Mouse (Mus musculus): ENCODE data around the gene Ap5s1.
A peak's percentile ranks its signal among the peaks of the same experiment; 100 is the strongest.

Ap5s1 gene

GRCm38 (mm10) chr2:131258693-131259092 is 51.8 kb downstream of the Ap5s1 start:
- H3K9me3 ChIP-seq (ENCODE audit: low read length) = no peaks in the 10 kb centered on the region
- no peaks in the 10 kb centered on the region for H3K36me3 ChIP-seq (ENCODE audit: insufficient read depth, low read length)
- H3K4me3 ChIP-seq (replicated peaks; ENCODE audit: low read length) = no peak overlapping the region
- TF ChIP-seq POU5F1 (IDR thresholded peaks at IDR 0.05; ENCODE audit: borderline replicate concordance, low read length) (no peak), NANOG (IDR thresholded peaks at IDR 0.05; ENCODE audit: borderline replicate concordance, low read length) (no peak), CTCF (conservative IDR thresholded peaks at IDR 0.05; ENCODE audit: low read length) (no peak)
- peaks cover 46% of the 10 kb centered on the region for H3K4me1 ChIP-seq (replicated peaks; ENCODE audit: low read depth, low read length)
- no peaks in the 10 kb centered on the region for H3K27me3 ChIP-seq (ENCODE audit: insufficient read depth, low read length)

GRCm38 (mm10) chr2:131260544-131261307 is 53.8 kb downstream of the Ap5s1 start:
- TF ChIP-seq NANOG (IDR thresholded peaks at IDR 0.05; ENCODE audit: borderline replicate concordance, low read length) (no peak), POU5F1 (IDR thresholded peaks at IDR 0.05; ENCODE audit: borderline replicate concordance, low read length) (no peak), CTCF (conservative IDR thresholded peaks at IDR 0.05; ENCODE audit: low read length) (no peak)

GRCm38 (mm10) chr2:131261481-131262212 is 54.8 kb downstream of the Ap5s1 start:
- Histone ChIP-seq H3K4me1 (replicated peaks; ENCODE audit: low read depth, low read length) (peaks cover 43% of the 10 kb centered on the region), H3K4me3 (replicated peaks; ENCODE audit: low read length) (peak overlapping the region; percentile 92), H3K9me3 (ENCODE audit: low read length) (no peaks in the 10 kb centered on the region), H3K36me3 (ENCODE audit: insufficient read depth, low read length) (peaks cover 18% of the 10 kb centered on the region), H3K27me3 (ENCODE audit: insufficient read depth, low read length) (no peaks in the 10 kb centered on the region)
- TF ChIP-seq POU5F1 (IDR thresholded peaks at IDR 0.05; ENCODE audit: borderline replicate concordance, low read length) (no peak), NANOG (IDR thresholded peaks at IDR 0.05; ENCODE audit: borderline replicate concordance, low read length) (no peak), CTCF (conservative IDR thresholded peaks at IDR 0.05; ENCODE audit: low read length) (no peak)

More at GRCm38 (mm10) chr2:131260544-131261307, 53.8 kb downstream of the Ap5s1 start:
- Histone ChIP-seq H3K4me1 (replicated peaks; ENCODE audit: low read depth, low read length) (peaks cover 43% of the 10 kb centered on the region), H3K4me3 (replicated peaks; ENCODE audit: low read length) (no peak overlapping the region), H3K9me3 (ENCODE audit: low read length) (no peaks in the 10 kb centered on the region), H3K36me3 (ENCODE audit: insufficient read depth, low read length) (peaks cover 14% of the 10 kb centered on the region), H3K27me3 (ENCODE audit: insufficient read depth, low read length) (no peaks in the 10 kb centered on the region)

GRCm38 (mm10) chr2:131262213-131262672 is 55.4 kb downstream of the Ap5s1 start, which contains the start of gene Pank2:
Gene Pank2 (plus strand): TSS chr2:131262495.
- Histone ChIP-seq H3K4me3 (replicated peaks; ENCODE audit: low read length) (peak within 1 kb of the TSS; percentile 92), H3K9me3 (ENCODE audit: low read length) (no peaks in the 10 kb centered on the region), H3K36me3 (ENCODE audit: insufficient read depth, low read length) (peaks cover 20% of the 10 kb centered on the region), H3K4me1 (replicated peaks; ENCODE audit: low read depth, low read length) (peaks cover 45% of the 10 kb centered on the region), H3K27me3 (ENCODE audit: insufficient read depth, low read length) (no peaks in the 10 kb centered on the region)
- TF ChIP-seq NANOG (IDR thresholded peaks at IDR 0.05; ENCODE audit: borderline replicate concordance, low read length) = no peak
- TF ChIP-seq CTCF (conservative IDR thresholded peaks at IDR 0.05; ENCODE audit: low read length) = no peak
- no peak for TF ChIP-seq POU5F1 (IDR thresholded peaks at IDR 0.05; ENCODE audit: borderline replicate concordance, low read length)
